Mouse (Mus musculus) embryonic facial prominence, embryonic 15.5 days (tissue): ENCODE results near the gene Ppfia4. TPM values are rescaled to one million over a fixed set of nuclear protein-coding genes. Genes with fewer than 3 reads are reported as not detected.

Source experiments
- ATAC-seq: fragments of 200-750 bp; cut with Nextera tagmentation; 2 replicates; pipeline ENCODE4 v1.8.0; 2017; ENCODE audit warnings: low read depth, moderate TSS enrichment; ENCODE audit not compliant: insufficient number of reproducible peaks, low FRiP score, low TSS enrichment
- H3K27ac ChIP-seq: fragments of 300-500 bp; sonication (generic); replicated peaks from 2 replicates; pipeline ENCODE4 v1.5.1; 2015; ENCODE audit warnings: mild to moderate bottlenecking, inconsistent platforms
- H3K27me3 ChIP-seq: fragments of 300-500 bp; sonication (generic); 2 replicates; pipeline ENCODE4 v1.6.1; 2015; ENCODE audit warnings: inconsistent platforms
- H3K36me3 ChIP-seq: fragments of 300-500 bp; sonication (generic); 2 replicates; pipeline ENCODE4 v1.6.1; 2015; ENCODE audit warnings: mild to moderate bottlenecking, inconsistent platforms
- H3K4me1 ChIP-seq: fragments of 300-500 bp; sonication (generic); 2 replicates; pipeline ENCODE4 v1.6.1; 2015; ENCODE audit warnings: inconsistent platforms
- H3K4me2 ChIP-seq: fragments of 300-500 bp; sonication (generic); replicated peaks from 2 replicates; pipeline ENCODE4 v1.6.1; 2015; ENCODE audit warnings: mild to moderate bottlenecking, inconsistent platforms
- H3K4me3 ChIP-seq: fragments of 300-500 bp; sonication (generic); replicated peaks from 2 replicates; pipeline ENCODE4 v1.5.1; 2015; ENCODE audit warnings: mild to moderate bottlenecking, inconsistent platforms
- H3K9ac ChIP-seq: fragments of 300-500 bp; sonication (generic); 2 replicates; pipeline ENCODE4 v1.6.1; 2015; ENCODE audit warnings: inconsistent platforms
- H3K9me3 ChIP-seq: fragments of 300-500 bp; sonication (generic); replicated peaks from 2 replicates; pipeline ENCODE4 v1.6.1; 2016; ENCODE audit warnings: inconsistent platforms
- WGBS: fragments of 180-500 bp; shearing (Covaris S2); methylation state at CpG from one replicate; pipeline ENCODE4 v1.1.7; 2015; 5-methylcytosine and 5-hydroxymethylcytosine counted together
- polyA plus RNA-seq: library from polyadenylated mRNA; unstranded; fragments of >200 nt; fragmentation: Nextera tagmentation; extraction: Ambion mirVana; gene quantifications from 2 replicates; pipeline ENCODE4 v1.2.1, GENCODE M21; 2015

Gene Ppfia4
- polyA plus RNA-seq, result 11.6 and 12.2 TPM in 2 replicates

GRCm38 (mm10) chr1:134332770-134333271, at the start of gene Ppfia4:
Ppfia4 (minus strand) TSS chr1:134332928.
- Histone ChIP-seq H3K27me3 (no peaks in the 10 kb centered on the region), H3K36me3 (no peaks in the 10 kb centered on the region), H3K4me2 (0 out of 2 replicates have a peak within 1 kb of the TSS, but pooled peaks have one; percentile 28), H3K9ac (no peak within 1 kb of the TSS), H3K9me3 (no peaks in the 10 kb centered on the region), H3K27ac (peak within 1 kb of the TSS; percentile 41; the same call in 1 of the 2 replicates), H3K4me3 (no peak within 1 kb of the TSS), H3K4me1 (peaks cover 18% of the 10 kb centered on the region)
- 45% methylated on average over 13 of the region's 13 CpGs for WGBS
- peak; percentile 73 for ATAC-seq

- Histone ChIP-seq H3K4me2 (peak overlapping the region; percentile 53), H3K4me1 (peaks cover 9% of the 10 kb centered on the region; the same call in 1 of the 2 replicates), H3K27ac (no peak overlapping the region), H3K4me3 (peak overlapping the region; percentile 34), H3K27me3 (no peaks in the 10 kb centered on the region), H3K9ac (no peak overlapping the region; the same call in 1 of the 2 replicates), H3K36me3 (no peaks in the 10 kb centered on the region), H3K9me3 (no peaks in the 10 kb centered on the region)
- 7% methylated on average over 19 of the region's 19 CpGs for WGBS
- no peak for ATAC-seq
Measured at GRCm38 (mm10) chr1:134381795-134382625, 49.3 kb upstream of the Ppfia4 start.

- 80% methylated on average over 2 of the region's 2 CpGs for WGBS
- Histone ChIP-seq H3K4me3 (no peak overlapping the region), H3K27me3 (no peaks in the 10 kb centered on the region), H3K4me2 (no peak overlapping the region), H3K36me3 (no peaks in the 10 kb centered on the region), H3K9me3 (no peaks in the 10 kb centered on the region), H3K4me1 (peaks cover 9% of the 10 kb centered on the region; the same call in 1 of the 2 replicates), H3K9ac (no peak overlapping the region), H3K27ac (no peak overlapping the region)
- no peak for ATAC-seq
Measured at GRCm38 (mm10) chr1:134381051-134381450, 48.3 kb upstream of the Ppfia4 start.

- no peak overlapping the region for H3K27ac ChIP-seq
- no peak overlapping the region for H3K4me2 ChIP-seq
- no peak overlapping the region for H3K4me3 ChIP-seq
- H3K27me3 ChIP-seq, result no peaks in the 10 kb centered on the region
- 51% methylated on average over 2 of the region's 2 CpGs for WGBS
- H3K36me3 ChIP-seq, result no peaks in the 10 kb centered on the region
- H3K4me1 ChIP-seq, result no peaks in the 10 kb centered on the region
- ATAC-seq, result no peak
- no peak overlapping the region for H3K9ac ChIP-seq
- H3K9me3 ChIP-seq, result no peaks in the 10 kb centered on the region
Measured at GRCm38 (mm10) chr1:134374124-134374523, 41.4 kb upstream of the Ppfia4 start.

GRCm38 (mm10) chr1:134368777-134369337, 36.1 kb upstream of the Ppfia4 start:
- Histone ChIP-seq H3K4me2 (no peak overlapping the region), H3K9ac (no peak overlapping the region), H3K4me3 (no peak overlapping the region), H3K9me3 (no peaks in the 10 kb centered on the region), H3K27ac (no peak overlapping the region), H3K27me3 (no peaks in the 10 kb centered on the region), H3K36me3 (no peaks in the 10 kb centered on the region), H3K4me1 (no peaks in the 10 kb centered on the region)
- no peak for ATAC-seq
- 47% methylated on average over 9 of the region's 9 CpGs for WGBS

- Histone ChIP-seq H3K4me2 (no peak overlapping the region), H3K36me3 (no peaks in the 10 kb centered on the region), H3K9ac (no peak overlapping the region), H3K27me3 (no peaks in the 10 kb centered on the region), H3K4me3 (no peak overlapping the region), H3K9me3 (no peaks in the 10 kb centered on the region), H3K27ac (no peak overlapping the region), H3K4me1 (peaks cover 12% of the 10 kb centered on the region)
- WGBS, result 68% methylated on average over 5 of the region's 5 CpGs
- ATAC-seq, result no peak
Measured at GRCm38 (mm10) chr1:134365491-134365890, 32.8 kb upstream of the Ppfia4 start.

GRCm38 (mm10) chr1:134363194-134363593, 30.5 kb upstream of the Ppfia4 start:
- no peak overlapping the region for H3K27ac ChIP-seq
- H3K27me3 ChIP-seq, result no peaks in the 10 kb centered on the region
- H3K4me2 ChIP-seq, result no peak overlapping the region
- WGBS, result 80% methylated on average over 4 of the region's 4 CpGs
- H3K36me3 ChIP-seq, result peaks cover 11% of the 10 kb centered on the region
- peaks cover 13% of the 10 kb centered on the region for H3K4me1 ChIP-seq
- no peak for ATAC-seq
- no peak overlapping the region for H3K4me3 ChIP-seq
- no peaks in the 10 kb centered on the region for H3K9me3 ChIP-seq
- H3K9ac ChIP-seq, result no peak overlapping the region

- H3K9ac ChIP-seq, result peak within 1 kb of the TSS; percentile 88
- no peaks in the 10 kb centered on the region for H3K9me3 ChIP-seq
- H3K4me3 ChIP-seq, result peak within 1 kb of the TSS; percentile 80
- H3K27ac ChIP-seq, result peak within 1 kb of the TSS; percentile 81
- WGBS, result under 1% methylated on average over 38 of the region's 38 CpGs
- H3K4me2 ChIP-seq, result peak within 1 kb of the TSS; percentile 74
- peaks cover 21% of the 10 kb centered on the region for H3K36me3 ChIP-seq
- ATAC-seq, result peak; percentile 96
- no peaks in the 10 kb centered on the region for H3K27me3 ChIP-seq
- peaks cover 13% of the 10 kb centered on the region for H3K4me1 ChIP-seq
Measured at GRCm38 (mm10) chr1:134361857-134362212, 29.1 kb upstream of the Ppfia4 start, which contains the start of gene Tmem183a. Tmem183a (minus strand) TSS chr1:134361979.

- Histone ChIP-seq H3K9me3 (no peaks in the 10 kb centered on the region), H3K27me3 (no peaks in the 10 kb centered on the region), H3K4me2 (peak overlapping the region; percentile 74), H3K27ac (peak overlapping the region; percentile 81), H3K4me3 (peak overlapping the region; percentile 80), H3K4me1 (peaks cover 13% of the 10 kb centered on the region), H3K9ac (peak overlapping the region; percentile 88), H3K36me3 (peaks cover 22% of the 10 kb centered on the region)
- ATAC-seq, result peak; percentile 83
- whole genome bisulfite sequencing, result under 1% methylated on average over 26 of the region's 44 CpGs
Measured at GRCm38 (mm10) chr1:134361195-134361856, 28.6 kb upstream of the Ppfia4 start.

- Histone ChIP-seq H3K27me3 (no peaks in the 10 kb centered on the region), H3K27ac (no peak overlapping the region), H3K9ac (no peak overlapping the region), H3K36me3 (peaks cover 28% of the 10 kb centered on the region), H3K9me3 (no peaks in the 10 kb centered on the region), H3K4me1 (peaks cover 13% of the 10 kb centered on the region), H3K4me3 (peak overlapping the region; percentile 80), H3K4me2 (peak overlapping the region; percentile 74)
- no peak for ATAC-seq
- WGBS, result 66% methylated on average over 7 of the region's 7 CpGs
Measured at GRCm38 (mm10) chr1:134360656-134361055, 27.9 kb upstream of the Ppfia4 start.

- Histone ChIP-seq H3K27me3 (no peaks in the 10 kb centered on the region), H3K36me3 (peaks cover 59% of the 10 kb centered on the region), H3K9me3 (no peaks in the 10 kb centered on the region), H3K27ac (no peak overlapping the region), H3K4me2 (no peak overlapping the region), H3K4me3 (no peak overlapping the region), H3K9ac (no peak overlapping the region), H3K4me1 (peaks cover 12% of the 10 kb centered on the region)
- ATAC-seq, result no peak
- WGBS, result 86% methylated on average over 4 of the region's 4 CpGs
Measured at GRCm38 (mm10) chr1:134357461-134357860, 24.7 kb upstream of the Ppfia4 start.
